Mouse (Mus musculus): Measurements from ENCODE around the gene Rnf212.

DNA sequence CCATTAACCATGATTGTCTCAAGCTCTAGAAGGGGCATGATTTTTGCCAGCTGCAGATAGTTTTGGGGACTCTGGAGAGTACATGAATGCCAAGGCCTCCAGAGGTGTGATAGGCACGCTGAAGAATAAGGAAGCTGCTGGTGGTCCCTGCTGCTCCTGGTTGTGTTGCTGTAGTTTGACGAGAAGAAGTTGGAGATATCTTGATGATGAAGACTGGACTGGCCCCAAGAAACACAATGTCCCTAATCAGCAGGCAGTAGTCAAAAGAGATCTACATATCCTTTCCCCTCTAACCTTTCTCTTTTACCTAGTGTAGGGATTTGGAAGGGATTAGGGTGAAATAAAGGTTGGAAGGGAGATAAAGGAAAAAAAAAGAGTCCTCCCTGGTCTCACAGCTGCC, 32.2 kb downstream of the Rnf212 start:
- TF ChIP-seq CHD2 (IDR thresholded peaks at IDR 0.05; ENCODE audit: low read length) = no peak
- no peak for TF ChIP-seq BHLHE40 (IDR thresholded peaks at IDR 0.05; ENCODE audit: low read depth, low read length)
- TF ChIP-seq ZMIZ1 (IDR thresholded peaks at IDR 0.05; ENCODE audit: low read depth, low read length) = no peak
- no peak for TF ChIP-seq CTCF (conservative IDR thresholded peaks at IDR 0.05 in 1 of 2, IDR thresholded peaks at IDR 0.05 in 1 of 2; ENCODE audit: low read depth in 2 of 2, low read length in 2 of 2)
- TF ChIP-seq MEF2A (IDR thresholded peaks at IDR 0.05; ENCODE audit: borderline replicate concordance, low read depth, low read length) = no peak

Measured in CH12.LX (cell line).